Mouse (Mus musculus): ENCODE data around the gene Slc8a1. TPM values are rescaled to one million over a fixed set of nuclear protein-coding genes. Genes with fewer than 3 reads are reported as not detected.

Gene Slc8a1
- polyA plus RNA-seq, 1 experiment from 2014 or later: 6.6 TPM

DNA sequence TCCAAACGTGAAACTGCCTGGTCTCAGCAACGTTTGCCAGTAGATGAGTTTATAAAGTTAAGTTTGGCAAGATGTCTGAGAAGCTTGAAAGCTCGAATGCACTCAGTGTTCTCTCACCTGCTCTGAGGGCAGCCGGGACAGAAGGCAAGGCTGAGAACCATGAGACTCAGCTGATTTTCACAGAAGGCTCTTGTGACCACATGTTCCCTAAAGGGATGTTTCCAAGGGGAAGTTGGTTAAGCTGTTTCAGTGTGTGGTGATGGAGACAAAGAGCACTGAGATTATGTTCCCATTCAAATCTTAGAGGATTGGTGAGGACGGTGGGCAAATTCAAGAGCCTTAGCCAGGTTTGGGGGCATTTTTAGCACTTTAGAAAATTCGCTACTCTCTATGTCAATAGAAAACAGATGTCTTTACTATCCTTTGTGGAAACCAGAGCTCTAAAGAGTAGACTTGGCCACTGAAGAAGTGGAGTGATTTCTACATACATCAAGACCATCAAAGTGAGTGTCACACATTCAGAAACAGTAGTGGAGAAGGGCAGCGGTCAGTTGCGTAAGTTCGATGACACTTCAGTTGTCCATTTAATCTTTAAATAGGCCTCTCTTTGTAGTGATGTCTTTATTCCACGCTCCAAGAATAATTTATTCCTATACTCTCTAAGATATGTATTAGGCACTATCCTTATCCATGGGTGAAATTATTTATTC is 219.7 kb downstream of the Slc8a1 start:
- Histone ChIP-seq H3K27me3 (ENCODE audit: control insufficient read depth, insufficient read depth, low read length) (no peaks in the 10 kb centered on the region), H3K9ac (ENCODE audit: low read length) (no peak overlapping the region), H3K27ac (ENCODE audit: low read length) (no peak overlapping the region), H3K4me3 (replicated peaks; ENCODE audit: low read length) (no peak overlapping the region), H3K9me3 (replicated peaks; ENCODE audit: control insufficient read depth, low read length) (no peaks in the 10 kb centered on the region), H3K36me3 (ENCODE audit: control insufficient read depth, insufficient read depth, low read length) (no peaks in the 10 kb centered on the region), H3K4me1 (ENCODE audit: control insufficient read depth, insufficient read depth, low read length) (peaks cover 7% of the 10 kb centered on the region; the same call in 1 of the 2 replicates), H3K4me2 (ENCODE audit: low read depth, low read length) (no peak overlapping the region)
- no peak for ATAC-seq (ENCODE audit: insufficient read depth, low FRiP score)
- WGBS: 84% methylated on average over 10 of the region's 10 CpGs

GRCm38 (mm10) chr17:81516155-81516554 is 222.0 kb downstream of the Slc8a1 start:
- peaks cover 7% of the 10 kb centered on the region; the same call in 1 of the 2 replicates for H3K4me1 ChIP-seq (ENCODE audit: control insufficient read depth, insufficient read depth, low read length)
- no peaks in the 10 kb centered on the region for H3K36me3 ChIP-seq (ENCODE audit: control insufficient read depth, insufficient read depth, low read length)
- no peak overlapping the region for H3K9ac ChIP-seq (ENCODE audit: low read length)
- H3K9me3 ChIP-seq (replicated peaks; ENCODE audit: control insufficient read depth, low read length): no peaks in the 10 kb centered on the region
- H3K4me2 ChIP-seq (ENCODE audit: low read depth, low read length): no peak overlapping the region
- no peak for ATAC-seq (ENCODE audit: insufficient read depth, low FRiP score)
- H3K27me3 ChIP-seq (ENCODE audit: control insufficient read depth, insufficient read depth, low read length): no peaks in the 10 kb centered on the region
- no peak overlapping the region for H3K4me3 ChIP-seq (replicated peaks; ENCODE audit: low read length)
- H3K27ac ChIP-seq (ENCODE audit: low read length): no peak overlapping the region
- 82% methylated on average over 4 of the region's 4 CpGs for WGBS

GRCm38 (mm10) chr17:81514022-81514421 is 224.2 kb downstream of the Slc8a1 start:
- Histone ChIP-seq H3K36me3 (ENCODE audit: control insufficient read depth, insufficient read depth, low read length) (no peaks in the 10 kb centered on the region), H3K9ac (ENCODE audit: low read length) (no peak overlapping the region), H3K4me3 (replicated peaks; ENCODE audit: low read length) (no peak overlapping the region), H3K27ac (ENCODE audit: low read length) (no peak overlapping the region), H3K27me3 (ENCODE audit: control insufficient read depth, insufficient read depth, low read length) (no peaks in the 10 kb centered on the region), H3K4me1 (ENCODE audit: control insufficient read depth, insufficient read depth, low read length) (peaks cover 7% of the 10 kb centered on the region; the same call in 1 of the 2 replicates), H3K4me2 (ENCODE audit: low read depth, low read length) (no peak overlapping the region), H3K9me3 (replicated peaks; ENCODE audit: control insufficient read depth, low read length) (no peaks in the 10 kb centered on the region)
- WGBS: 78% methylated on average over 4 of the region's 4 CpGs
- ATAC-seq (ENCODE audit: insufficient read depth, low FRiP score): no peak

DNA sequence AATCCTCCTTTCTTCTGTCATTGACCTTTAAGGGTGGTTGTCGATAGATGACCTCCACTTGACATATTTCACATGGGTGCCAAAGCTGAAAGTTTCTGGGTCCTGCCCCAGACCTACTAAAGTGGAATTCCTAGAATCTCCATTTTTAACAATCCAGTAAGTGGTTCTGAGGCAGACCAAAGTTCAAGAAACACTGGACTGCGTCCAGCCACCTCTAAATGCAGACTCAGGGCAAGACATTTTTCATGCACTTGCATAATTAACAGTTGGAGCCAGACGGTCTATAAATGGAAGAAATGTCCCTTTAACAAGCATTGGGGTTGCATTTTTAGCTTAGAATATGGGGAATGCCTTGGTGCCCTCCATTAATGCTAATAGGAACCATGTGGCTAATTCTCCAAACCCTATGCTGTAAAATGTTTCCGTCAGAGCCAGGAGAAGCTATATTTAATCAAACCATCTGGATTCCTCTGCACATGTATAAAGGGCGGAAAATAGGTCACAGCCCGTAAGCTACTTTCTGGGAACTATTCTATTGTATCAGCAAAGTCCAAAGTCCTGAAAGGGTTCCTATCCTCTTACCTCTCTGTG is 224.7 kb downstream of the Slc8a1 start:
- H3K4me3 ChIP-seq (replicated peaks; ENCODE audit: low read length): no peak overlapping the region
- no peaks in the 10 kb centered on the region for H3K27me3 ChIP-seq (ENCODE audit: control insufficient read depth, insufficient read depth, low read length)
- no peaks in the 10 kb centered on the region for H3K9me3 ChIP-seq (replicated peaks; ENCODE audit: control insufficient read depth, low read length)
- H3K27ac ChIP-seq (ENCODE audit: low read length): no peak overlapping the region
- no peak overlapping the region for H3K9ac ChIP-seq (ENCODE audit: low read length)
- H3K36me3 ChIP-seq (ENCODE audit: control insufficient read depth, insufficient read depth, low read length): no peaks in the 10 kb centered on the region
- no peak overlapping the region for H3K4me2 ChIP-seq (ENCODE audit: low read depth, low read length)
- WGBS: 49% methylated on average over 6 of the region's 6 CpGs
- no peak for ATAC-seq (ENCODE audit: insufficient read depth, low FRiP score)
- peaks cover 7% of the 10 kb centered on the region; the same call in 1 of the 2 replicates for H3K4me1 ChIP-seq (ENCODE audit: control insufficient read depth, insufficient read depth, low read length)

- Histone ChIP-seq H3K27ac (ENCODE audit: low read length) (no peak overlapping the region), H3K4me2 (ENCODE audit: low read depth, low read length) (no peak overlapping the region), H3K4me3 (replicated peaks; ENCODE audit: low read length) (no peak overlapping the region), H3K9ac (ENCODE audit: low read length) (no peak overlapping the region), H3K9me3 (replicated peaks; ENCODE audit: control insufficient read depth, low read length) (no peaks in the 10 kb centered on the region), H3K4me1 (ENCODE audit: control insufficient read depth, insufficient read depth, low read length) (peaks cover 14% of the 10 kb centered on the region), H3K36me3 (ENCODE audit: control insufficient read depth, insufficient read depth, low read length) (no peaks in the 10 kb centered on the region), H3K27me3 (ENCODE audit: control insufficient read depth, insufficient read depth, low read length) (no peaks in the 10 kb centered on the region)
- 71% methylated on average over 5 of the region's 5 CpGs for WGBS
- no peak for ATAC-seq (ENCODE audit: insufficient read depth, low FRiP score)
These were observed 233.0 kb downstream of the Slc8a1 start for GRCm38 (mm10) chr17:81505162-81505685.

GRCm38 (mm10) chr17:81504040-81504439 is 234.1 kb downstream of the Slc8a1 start:
- no peak overlapping the region for H3K27ac ChIP-seq (ENCODE audit: low read length)
- no peaks in the 10 kb centered on the region for H3K36me3 ChIP-seq (ENCODE audit: control insufficient read depth, insufficient read depth, low read length)
- H3K4me3 ChIP-seq (replicated peaks; ENCODE audit: low read length): no peak overlapping the region
- peaks cover 16% of the 10 kb centered on the region for H3K4me1 ChIP-seq (ENCODE audit: control insufficient read depth, insufficient read depth, low read length)
- WGBS: 90% methylated on average over 2 of the region's 2 CpGs
- H3K4me2 ChIP-seq (ENCODE audit: low read depth, low read length): no peak overlapping the region
- no peak overlapping the region for H3K9ac ChIP-seq (ENCODE audit: low read length)
- no peak for ATAC-seq (ENCODE audit: insufficient read depth, low FRiP score)
- H3K27me3 ChIP-seq (ENCODE audit: control insufficient read depth, insufficient read depth, low read length): no peaks in the 10 kb centered on the region
- no peaks in the 10 kb centered on the region for H3K9me3 ChIP-seq (replicated peaks; ENCODE audit: control insufficient read depth, low read length)

DNA sequence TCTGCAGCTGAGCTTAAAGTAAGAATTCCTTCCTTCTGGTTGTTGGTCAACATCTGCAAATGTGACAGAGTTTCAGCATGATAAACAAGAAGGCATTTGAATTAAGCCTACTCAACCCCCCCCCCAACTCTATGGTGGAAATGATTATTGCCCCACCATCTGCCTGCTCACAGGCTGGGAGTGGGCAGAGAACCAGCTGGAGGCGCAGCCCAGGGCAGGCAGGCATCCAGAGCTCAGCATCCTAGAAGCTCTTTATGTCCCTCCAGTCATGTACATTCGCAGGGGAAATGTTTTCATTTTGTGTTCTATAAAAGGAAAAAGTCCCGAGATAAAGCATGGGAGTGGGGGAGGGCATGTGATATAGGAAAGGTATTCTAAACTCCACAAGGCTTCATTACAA is 235.4 kb downstream of the Slc8a1 start:
- Histone ChIP-seq H3K4me1 (ENCODE audit: control insufficient read depth, insufficient read depth, low read length) (peaks cover 20% of the 10 kb centered on the region), H3K27me3 (ENCODE audit: control insufficient read depth, insufficient read depth, low read length) (no peaks in the 10 kb centered on the region), H3K36me3 (ENCODE audit: control insufficient read depth, insufficient read depth, low read length) (no peaks in the 10 kb centered on the region), H3K4me3 (replicated peaks; ENCODE audit: low read length) (no peak overlapping the region), H3K9ac (ENCODE audit: low read length) (no peak overlapping the region), H3K27ac (ENCODE audit: low read length) (no peak overlapping the region), H3K4me2 (ENCODE audit: low read depth, low read length) (no peak overlapping the region), H3K9me3 (replicated peaks; ENCODE audit: control insufficient read depth, low read length) (no peaks in the 10 kb centered on the region)
- WGBS: 66% methylated on average over 3 of the region's 3 CpGs
- no peak for ATAC-seq (ENCODE audit: insufficient read depth, low FRiP score)

GRCm38 (mm10) chr17:81500686-81501407 is 237.3 kb downstream of the Slc8a1 start:
- Histone ChIP-seq H3K4me3 (replicated peaks; ENCODE audit: low read length) (no peak overlapping the region), H3K27me3 (ENCODE audit: control insufficient read depth, insufficient read depth, low read length) (no peaks in the 10 kb centered on the region), H3K4me2 (ENCODE audit: low read depth, low read length) (0 out of 2 replicates have a peak overlapping the region, but pooled peaks have one; percentile 13), H3K9me3 (replicated peaks; ENCODE audit: control insufficient read depth, low read length) (no peaks in the 10 kb centered on the region), H3K4me1 (ENCODE audit: control insufficient read depth, insufficient read depth, low read length) (peaks cover 20% of the 10 kb centered on the region), H3K9ac (ENCODE audit: low read length) (no peak overlapping the region), H3K27ac (ENCODE audit: low read length) (peak overlapping the region; percentile 92), H3K36me3 (ENCODE audit: control insufficient read depth, insufficient read depth, low read length) (no peaks in the 10 kb centered on the region)
- ATAC-seq (ENCODE audit: insufficient read depth, low FRiP score): peak; percentile 79; the same call in 1 of the 2 replicates
- 68% methylated on average over 5 of the region's 5 CpGs for WGBS

DNA sequence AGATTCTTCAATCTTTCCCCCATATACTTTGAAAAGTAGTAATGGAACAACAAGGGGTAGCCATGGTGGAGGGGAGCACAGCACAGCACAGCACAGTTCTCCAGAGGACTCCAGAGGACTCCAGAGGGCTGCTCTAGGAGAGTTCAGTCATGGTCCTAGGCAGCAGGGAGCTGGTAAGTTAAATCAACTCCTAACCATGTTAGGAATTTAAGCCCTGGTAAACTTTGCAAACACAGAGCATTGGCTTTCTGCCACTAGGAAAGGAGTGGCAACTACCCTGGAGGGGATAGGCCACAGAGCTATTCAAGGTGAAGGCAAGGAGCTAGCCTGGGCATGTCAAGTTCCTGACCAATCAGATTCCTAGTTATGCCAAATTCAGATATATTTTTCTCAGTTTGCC is 240.3 kb downstream of the Slc8a1 start:
- Histone ChIP-seq H3K27me3 (ENCODE audit: control insufficient read depth, insufficient read depth, low read length) (no peaks in the 10 kb centered on the region), H3K27ac (ENCODE audit: low read length) (peak overlapping the region; percentile 47; the same call in 1 of the 2 replicates), H3K4me3 (replicated peaks; ENCODE audit: low read length) (no peak overlapping the region), H3K4me1 (ENCODE audit: control insufficient read depth, insufficient read depth, low read length) (peaks cover 20% of the 10 kb centered on the region), H3K4me2 (ENCODE audit: low read depth, low read length) (no peak overlapping the region), H3K9ac (ENCODE audit: low read length) (no peak overlapping the region), H3K36me3 (ENCODE audit: control insufficient read depth, insufficient read depth, low read length) (no peaks in the 10 kb centered on the region), H3K9me3 (replicated peaks; ENCODE audit: control insufficient read depth, low read length) (no peaks in the 10 kb centered on the region)
- ATAC-seq (ENCODE audit: insufficient read depth, low FRiP score): peak; percentile 65; the same call in 1 of the 2 replicates

Measured in stomach, embryonic 16.5 days (tissue).